Mouse (Mus musculus) kidney, postnatal 14 days (tissue): ENCODE data around the gene Hs6st3.

Experiments used
- DNase-seq: peaks from one replicate; pipeline ENCODE4 v3.0.0; 2022; ENCODE audit warnings: mixed read lengths

The Hs6st3 gene

GRCm38 (mm10) chr14:119813898-119814297, 675.8 kb downstream of the Hs6st3 start:
- DNase-seq, result no peak

- DNase-seq, result no peak
Observed at GRCm38 (mm10) chr14:119815616-119816015, 677.5 kb downstream of the Hs6st3 start.

DNA sequence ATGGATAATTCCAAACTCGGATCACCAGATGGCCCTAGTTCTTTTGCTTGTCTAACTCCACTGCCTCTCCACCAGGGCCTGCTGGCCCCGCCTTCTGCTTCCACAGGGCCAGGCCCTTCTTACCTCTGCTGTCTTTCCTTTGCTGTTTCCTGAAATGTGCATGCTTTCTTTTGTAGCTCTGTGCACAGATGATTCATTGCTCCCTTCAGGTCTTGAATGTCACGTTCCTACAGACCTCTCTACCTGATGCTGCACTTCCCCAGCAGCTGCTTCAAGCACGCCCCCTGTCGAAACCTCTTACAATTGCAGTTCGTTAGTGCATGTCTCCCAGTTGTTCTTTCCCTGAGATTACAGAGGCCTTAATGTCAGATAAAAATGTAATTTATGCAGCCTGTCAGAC, 682.4 kb downstream of the Hs6st3 start:
- no peak for DNase-seq

DNA sequence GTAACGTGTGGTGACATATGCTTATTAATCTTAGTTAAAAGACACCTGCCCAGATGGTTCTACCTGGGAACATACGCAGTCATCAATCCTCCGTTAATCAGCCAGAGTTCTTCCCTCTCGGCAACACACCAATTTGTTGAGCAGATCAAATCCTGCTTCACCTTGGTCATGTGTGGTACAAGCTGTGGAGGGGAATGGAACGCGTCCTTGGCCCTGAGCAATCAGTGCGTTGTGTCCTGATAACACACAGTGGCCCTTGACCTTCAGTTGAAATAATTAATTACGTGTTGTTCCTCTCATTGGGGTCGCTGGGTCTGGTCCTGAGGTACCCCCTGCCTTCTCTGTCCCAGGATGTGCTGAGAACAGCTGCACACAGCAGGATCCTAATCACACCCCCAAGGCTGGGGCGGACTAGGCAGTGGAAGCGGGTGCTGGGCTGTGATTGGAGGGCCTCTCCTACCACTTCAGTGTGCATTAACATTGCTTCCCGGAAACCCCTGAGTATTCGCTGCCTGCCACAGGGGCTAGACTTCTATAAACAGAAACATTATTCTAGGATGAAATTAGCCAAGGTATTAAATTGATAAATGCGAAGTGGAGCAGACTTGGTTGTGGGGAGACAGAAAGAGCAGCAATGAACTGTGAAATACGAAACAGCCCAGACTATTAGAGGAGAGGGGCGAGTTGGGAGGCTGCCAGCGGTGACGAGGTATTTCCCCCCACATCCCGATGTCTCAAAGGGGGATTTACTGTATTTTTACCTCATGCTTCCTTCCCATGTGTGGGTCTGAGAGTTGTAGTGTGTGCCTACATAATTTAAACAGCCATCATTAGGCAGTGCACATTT, 693.2 kb downstream of the Hs6st3 start:
- DNase-seq, result no peak

- no peak for DNase-seq
Observed at GRCm38 (mm10) chr14:119832012-119832325, 693.8 kb downstream of the Hs6st3 start.

GRCm38 (mm10) chr14:119832940-119833339, 694.8 kb downstream of the Hs6st3 start:
- DNase-seq, result peak; percentile 21

GRCm38 (mm10) chr14:119834008-119834700, 696.0 kb downstream of the Hs6st3 start:
- no peak for DNase-seq

- DNase-seq, result no peak
Observed at GRCm38 (mm10) chr14:119836051-119836450, 697.9 kb downstream of the Hs6st3 start.

- DNase-seq, result no peak
Observed at GRCm38 (mm10) chr14:119847540-119847939, 709.4 kb downstream of the Hs6st3 start.

- no peak for DNase-seq
Observed at GRCm38 (mm10) chr14:119848759-119849298, 710.7 kb downstream of the Hs6st3 start.

DNA sequence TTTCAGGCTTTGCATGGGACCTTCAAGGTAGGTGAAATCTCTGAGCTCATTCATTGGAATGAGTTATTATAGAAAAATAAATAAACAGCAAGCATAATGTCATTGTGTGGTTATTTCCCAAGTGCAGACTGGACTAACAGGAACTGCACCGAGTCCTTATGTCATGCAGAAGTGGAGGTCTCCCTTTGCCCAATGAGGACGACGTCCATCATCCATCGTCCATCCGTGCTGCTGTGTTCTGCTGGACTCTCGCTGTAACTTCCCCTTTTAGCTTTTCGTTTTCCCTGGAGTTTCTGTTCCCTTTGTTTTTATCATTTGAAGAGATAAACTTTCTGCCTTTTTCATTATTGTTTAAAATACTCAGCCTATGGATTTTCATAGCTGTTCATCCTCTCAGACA, 711.2 kb downstream of the Hs6st3 start:
- no peak for DNase-seq

- DNase-seq, result peak; percentile 15
Observed at GRCm38 (mm10) chr14:119852139-119852538, 714.0 kb downstream of the Hs6st3 start.

GRCm38 (mm10) chr14:119857338-119858291, 719.5 kb downstream of the Hs6st3 start:
- no peak for DNase-seq

DNA sequence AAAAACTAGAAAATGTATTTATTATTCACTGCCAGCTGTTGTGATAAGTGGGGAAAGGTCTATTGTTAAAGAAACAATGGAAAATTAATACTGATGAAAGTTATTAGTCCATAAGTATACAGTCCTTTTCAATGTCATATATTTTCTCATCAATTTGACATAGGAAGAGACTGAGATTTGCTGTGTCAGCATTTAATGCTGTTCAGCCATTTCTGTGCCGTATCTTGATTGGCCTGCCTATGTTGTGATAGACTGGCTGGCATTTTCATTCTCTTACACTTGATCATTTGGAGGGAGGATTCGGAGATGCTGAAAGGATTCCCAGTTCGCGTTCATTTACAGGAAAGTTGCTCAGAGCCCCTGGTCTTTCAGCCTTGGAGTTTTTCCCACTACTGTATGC, 735.5 kb downstream of the Hs6st3 start:
- no peak for DNase-seq

- DNase-seq, result no peak
Observed at GRCm38 (mm10) chr14:119892922-119893321, 754.8 kb downstream of the Hs6st3 start.

- no peak for DNase-seq
Observed at GRCm38 (mm10) chr14:119895097-119895496, 757.0 kb downstream of the Hs6st3 start.

GRCm38 (mm10) chr14:119895765-119896465, 757.8 kb downstream of the Hs6st3 start:
- no peak for DNase-seq

- DNase-seq, result no peak
Observed at GRCm38 (mm10) chr14:119902486-119902885, 764.3 kb downstream of the Hs6st3 start.

- DNase-seq, result no peak
Observed at GRCm38 (mm10) chr14:119908032-119908675, 770.0 kb downstream of the Hs6st3 start.

GRCm38 (mm10) chr14:119914508-119914907, 776.4 kb downstream of the Hs6st3 start:
- DNase-seq, result no peak

GRCm38 (mm10) chr14:119918281-119919034, 780.3 kb downstream of the Hs6st3 start:
- DNase-seq, result no peak
